Mouse (Mus musculus) lung, adult 2 months (tissue): ENCODE data around the gene Sec24b.

ENCODE experiments used
- CTCF ChIP-seq: fragments of 200-500 bp; IDR thresholded peaks from 2 replicates; pipeline ENCODE4 v1.5.1; 2011; ENCODE audit warnings: mild to moderate bottlenecking, low read length, control low read depth; ENCODE audit not compliant: insufficient read depth
- POLR2A ChIP-seq: fragments of 200-500 bp; IDR thresholded peaks from 2 replicates; pipeline ENCODE4 v1.6.1; 2011; ENCODE audit warnings: low read depth, mild to moderate bottlenecking, control low read depth, low read length, borderline replicate concordance; ENCODE audit errors: extremely low read depth

DNA sequence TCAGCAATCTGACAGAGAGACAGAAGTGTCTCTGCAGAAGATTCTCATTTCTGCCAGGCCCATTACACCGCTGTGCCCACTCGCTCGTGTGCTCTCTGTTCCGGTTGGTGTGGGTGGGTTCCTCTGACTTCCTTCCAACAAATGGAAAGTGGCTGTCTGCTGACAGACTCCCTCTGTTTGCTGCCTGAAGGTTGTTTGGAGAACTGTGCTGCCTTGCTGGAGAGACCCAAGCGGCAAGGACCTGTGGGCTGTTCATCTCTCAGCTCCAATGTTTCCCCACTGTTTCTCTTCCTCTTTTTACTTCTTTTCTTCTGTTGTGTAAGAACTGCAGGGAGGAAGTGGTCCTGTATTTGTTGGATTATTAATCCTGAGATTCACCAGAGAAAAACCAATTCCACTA is 113.0 kb downstream of the Sec24b start:
- no peak for TF ChIP-seq POLR2A
- TF ChIP-seq CTCF = no peak
